Mouse (Mus musculus): ENCODE results near the gene Neurl3.

The Neurl3 gene

DNA sequence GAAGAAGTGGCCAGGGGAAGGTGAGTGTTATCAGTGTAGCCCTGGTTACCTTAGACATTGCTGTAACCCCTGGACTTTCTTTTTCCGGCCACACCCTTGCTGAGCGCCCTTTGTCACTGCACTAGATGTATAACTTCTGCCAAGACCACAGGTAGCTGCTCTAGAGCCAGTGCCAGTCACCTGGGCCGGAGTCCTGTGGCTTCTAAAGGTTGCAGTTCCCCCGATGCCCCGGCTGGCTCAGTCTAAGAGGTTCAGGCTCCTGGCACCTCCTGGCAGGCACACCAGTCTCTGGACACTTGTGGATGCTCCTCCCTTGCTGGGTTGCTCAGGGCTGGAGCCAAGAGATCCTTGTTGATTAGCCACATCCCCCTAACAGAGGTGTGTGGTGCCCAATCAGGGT lies at the start of gene Neurl3:
TSS of gene Neurl3 (minus strand) at position 225 of the 400 bp plus-strand sequence.
- no peak for DNase-seq (ENCODE audit: low spot score in 2 of 2)

- DNase-seq (ENCODE audit: low spot score in 2 of 2), result peak; percentile 68 to 71
Observed at GRCm38 (mm10) chr1:36323746-36324448, 49.4 kb upstream of the Neurl3 start.

DNA sequence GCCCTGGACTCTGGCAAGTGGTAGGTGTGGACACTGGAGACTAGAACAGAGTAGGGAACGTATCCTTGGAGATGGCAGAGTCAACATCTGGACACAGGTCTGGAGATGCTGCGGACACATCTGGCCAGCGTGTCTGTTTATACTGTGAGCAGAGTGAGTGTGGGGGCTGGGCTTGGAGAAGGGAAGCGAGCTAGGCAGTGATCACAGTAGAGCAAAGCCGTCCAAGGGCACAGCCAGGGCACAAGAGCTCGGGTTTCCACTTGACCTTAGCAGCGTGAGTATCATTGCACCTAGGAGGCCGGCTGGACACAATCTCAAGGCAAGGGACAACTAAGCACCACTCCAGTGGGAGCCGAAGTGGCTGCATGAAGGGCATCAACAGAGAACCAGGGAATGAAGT lies 48.6 kb upstream of the Neurl3 start:
- no peak for DNase-seq (ENCODE audit: low spot score in 2 of 2)

DNA sequence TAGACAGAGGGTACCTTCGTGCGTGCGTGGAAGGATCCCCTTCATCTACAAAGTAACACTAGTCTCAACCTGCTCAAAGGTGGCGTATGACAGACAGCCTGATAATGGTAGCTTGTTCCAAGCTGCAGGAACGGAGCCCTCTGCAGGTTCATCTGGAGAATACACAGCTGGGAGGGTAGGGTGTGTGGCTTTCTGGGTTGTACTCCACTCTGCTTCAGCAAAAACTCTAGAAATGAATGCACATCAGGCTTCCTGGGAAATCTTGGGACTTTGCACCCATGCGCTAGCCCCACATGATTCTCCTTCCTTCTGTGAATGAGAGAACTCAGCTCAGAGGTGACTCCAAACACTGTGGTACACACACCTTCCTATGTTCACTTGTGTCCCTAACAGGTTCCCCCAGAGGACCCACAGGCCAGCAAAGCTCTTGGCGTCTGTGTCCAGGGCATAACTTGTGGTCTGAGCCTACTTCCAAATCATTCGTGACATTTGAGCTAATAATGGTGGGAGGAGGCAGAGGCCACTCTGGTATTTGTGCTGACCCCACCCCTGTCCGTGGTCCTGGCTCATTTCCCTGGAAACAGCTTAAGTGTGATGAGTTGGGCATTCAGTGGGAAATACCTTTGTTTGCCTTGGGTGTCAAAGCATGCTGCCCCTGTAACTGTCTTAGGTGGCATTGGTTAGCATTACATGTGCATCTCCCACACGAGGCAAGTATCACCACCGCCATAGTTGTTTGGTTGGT lies 47.5 kb upstream of the Neurl3 start:
- DNase-seq (ENCODE audit: low spot score in 2 of 2), result no peak

- no peak for DNase-seq (ENCODE audit: low spot score in 2 of 2)
Observed at GRCm38 (mm10) chr1:36321164-36321563, 46.7 kb upstream of the Neurl3 start.

GRCm38 (mm10) chr1:36315776-36316100 lies 41.3 kb upstream of the Neurl3 start:
- no peak for DNase-seq (ENCODE audit: low spot score in 2 of 2)

DNA sequence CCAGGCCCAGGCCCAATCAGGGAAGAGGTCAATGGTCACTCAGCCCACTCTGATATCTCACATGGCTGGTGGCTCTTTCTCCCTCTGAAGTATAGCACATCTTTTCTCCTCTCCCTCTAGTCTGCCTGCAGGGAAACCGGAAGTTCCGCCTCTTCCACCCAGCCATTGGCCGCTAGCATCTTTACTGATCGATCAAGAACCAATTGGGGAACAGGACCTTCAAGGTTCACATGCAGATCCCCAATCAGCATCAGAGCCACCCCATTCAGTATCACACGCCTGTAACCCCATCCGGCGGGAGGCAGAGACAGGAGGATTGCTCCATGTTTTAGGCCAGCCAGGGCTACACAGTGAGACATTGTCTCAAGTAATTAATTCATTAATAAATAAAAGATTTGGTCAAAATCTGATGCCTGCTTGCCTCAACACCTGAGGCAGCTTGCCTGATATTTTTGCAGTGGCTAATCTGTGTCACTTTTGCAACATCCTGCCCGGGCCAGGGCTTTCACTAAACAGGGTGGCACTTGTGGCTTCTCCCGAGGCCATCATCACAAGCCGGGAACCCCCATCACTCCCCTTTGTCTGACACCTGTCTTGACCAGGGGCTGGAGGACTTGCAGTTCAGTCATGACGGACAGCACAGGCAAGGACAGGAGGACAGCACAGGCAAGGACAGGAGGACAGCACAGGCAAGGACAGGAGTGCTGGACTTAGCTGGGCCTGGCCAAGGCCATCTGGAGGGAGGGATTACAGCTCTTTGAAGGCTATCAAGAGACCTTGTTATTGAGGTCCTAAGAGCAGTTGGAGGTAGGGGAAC lies 40.7 kb upstream of the Neurl3 start:
- no peak for DNase-seq (ENCODE audit: low spot score in 2 of 2)

GRCm38 (mm10) chr1:36309498-36309901 lies 35.0 kb upstream of the Neurl3 start:
- peak; percentile 73 to 83 for DNase-seq (ENCODE audit: low spot score in 2 of 2)

GRCm38 (mm10) chr1:36308966-36309475 lies 34.5 kb upstream of the Neurl3 start:
- DNase-seq (ENCODE audit: low spot score in 2 of 2), result no peak

- DNase-seq (ENCODE audit: low spot score in 2 of 2), result no peak
Observed at GRCm38 (mm10) chr1:36308451-36308901, 34.0 kb upstream of the Neurl3 start.

GRCm38 (mm10) chr1:36307495-36308280 lies 33.2 kb upstream of the Neurl3 start, which contains the start of gene Arid5a:
Arid5a (plus strand) TSS chr1:36307733.
- peak; percentile 93 for DNase-seq (ENCODE audit: low spot score in 2 of 2)

- DNase-seq (ENCODE audit: low spot score in 2 of 2), result no peak
Observed at GRCm38 (mm10) chr1:36307121-36307494, 32.6 kb upstream of the Neurl3 start.

- DNase-seq (ENCODE audit: low spot score in 2 of 2), result no peak
Observed at GRCm38 (mm10) chr1:36306120-36306519, 31.6 kb upstream of the Neurl3 start.

DNA sequence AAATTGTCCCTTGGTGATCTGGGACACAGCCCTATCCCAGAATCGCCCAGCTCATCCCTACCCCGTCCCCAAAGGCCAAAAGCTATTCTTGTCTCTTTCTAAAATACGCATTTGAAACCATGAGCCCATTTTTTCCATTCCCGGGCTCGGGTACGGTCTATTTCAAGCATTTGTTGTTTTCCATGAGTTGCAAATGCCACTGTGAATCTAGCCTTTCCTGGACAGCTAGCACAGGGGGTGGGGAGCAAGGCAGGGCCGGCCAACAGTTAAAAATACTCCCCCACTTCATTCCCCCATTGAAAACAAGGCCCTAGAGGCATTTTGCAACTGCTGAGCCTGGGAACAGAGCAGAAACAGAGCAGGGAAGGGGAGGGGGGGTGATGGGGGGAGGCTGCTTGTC lies 30.3 kb upstream of the Neurl3 start:
- DNase-seq (ENCODE audit: low spot score in 2 of 2), result no peak

DNA sequence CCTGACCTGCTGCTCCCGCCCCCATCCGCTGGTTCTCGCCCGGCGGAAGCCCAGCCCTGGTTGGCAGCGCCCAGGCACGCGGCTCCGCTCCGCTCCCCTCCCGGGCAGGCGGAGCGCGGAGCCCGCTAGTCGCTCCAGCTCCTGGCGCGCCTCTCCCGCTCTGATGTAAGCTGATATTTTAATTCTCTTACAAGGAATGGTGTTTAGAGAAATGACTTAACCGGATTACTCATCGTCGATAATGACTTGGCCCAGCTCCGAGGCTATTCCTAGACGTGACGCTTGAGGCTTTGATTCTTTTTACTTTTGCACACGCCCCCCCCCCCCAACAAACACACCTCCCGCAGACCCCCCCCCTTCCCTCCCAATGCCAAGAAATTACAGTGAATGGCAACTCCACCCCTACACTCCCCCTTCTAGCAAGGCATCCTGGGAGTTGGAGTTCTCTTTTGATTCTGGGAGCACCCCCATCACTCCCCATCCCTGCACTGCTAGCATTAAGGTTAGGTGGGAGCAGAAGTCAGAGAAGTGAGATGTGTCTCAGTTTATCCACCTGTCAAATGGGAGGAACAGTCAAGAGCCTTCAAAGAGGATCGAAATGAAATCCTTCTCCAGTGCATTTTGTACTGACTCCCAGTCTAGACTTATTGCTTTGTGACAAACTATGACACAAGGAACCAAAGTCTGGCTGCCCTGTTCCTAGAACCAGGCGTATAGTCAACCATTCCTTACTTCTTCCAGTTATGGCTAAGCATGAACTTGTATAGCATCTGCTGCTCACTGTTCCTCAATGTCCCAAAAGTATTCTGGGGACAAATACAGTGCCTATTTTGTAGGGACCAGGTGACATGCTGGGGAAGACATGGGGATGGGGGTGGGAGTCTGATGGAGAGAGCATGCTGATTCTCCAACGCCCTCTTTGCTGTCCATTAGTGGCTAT lies 29.2 kb upstream of the Neurl3 start:
- peak; percentile 88 to 92 for DNase-seq (ENCODE audit: low spot score in 2 of 2)

GRCm38 (mm10) chr1:36302957-36303356 lies 28.5 kb upstream of the Neurl3 start:
- no peak for DNase-seq (ENCODE audit: low spot score in 2 of 2)

DNA sequence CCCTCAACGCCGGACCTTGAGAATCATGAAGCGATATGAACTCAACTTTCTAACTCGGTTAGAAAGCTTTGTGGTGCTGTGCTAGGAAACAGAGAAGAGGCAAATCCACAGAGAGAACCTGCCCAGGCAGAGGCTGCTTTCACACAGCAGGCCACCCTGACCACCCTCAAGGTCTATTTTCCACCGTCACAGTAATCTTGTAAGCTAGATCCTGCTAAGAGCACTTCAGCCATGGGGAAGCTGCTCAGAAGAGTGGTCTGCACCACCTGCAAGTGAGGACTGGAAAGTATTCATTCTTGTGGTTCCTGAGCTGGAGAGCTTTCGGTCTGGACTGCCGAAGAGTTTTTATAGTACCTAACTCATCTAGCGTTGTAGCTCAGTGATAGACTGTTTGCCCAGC lies 27.8 kb upstream of the Neurl3 start:
- DNase-seq (ENCODE audit: low spot score in 2 of 2), result no peak

- DNase-seq (ENCODE audit: low spot score in 2 of 2), result no peak
Observed at GRCm38 (mm10) chr1:36300486-36300885, 26.0 kb upstream of the Neurl3 start.

GRCm38 (mm10) chr1:36299676-36300075 lies 25.2 kb upstream of the Neurl3 start:
- no peak for DNase-seq (ENCODE audit: low spot score in 2 of 2)

- DNase-seq (ENCODE audit: low spot score in 2 of 2), result no peak
Observed at GRCm38 (mm10) chr1:36299126-36299525, 24.6 kb upstream of the Neurl3 start.

Data from right cerebral cortex, postnatal 10 days (tissue).